Mouse (Mus musculus): ENCODE results near the gene Tmem41a.

- no peak for TF ChIP-seq CTCF (IDR thresholded peaks at IDR 0.05)
- no peak for TF ChIP-seq EP300 (IDR thresholded peaks at IDR 0.05)
Observed at GRCm38 (mm10) chr16:21983146-21983545, 35.8 kb upstream of the Tmem41a start.

Data from lung, postnatal 0 days (tissue).